In the genomic region with DNA sequence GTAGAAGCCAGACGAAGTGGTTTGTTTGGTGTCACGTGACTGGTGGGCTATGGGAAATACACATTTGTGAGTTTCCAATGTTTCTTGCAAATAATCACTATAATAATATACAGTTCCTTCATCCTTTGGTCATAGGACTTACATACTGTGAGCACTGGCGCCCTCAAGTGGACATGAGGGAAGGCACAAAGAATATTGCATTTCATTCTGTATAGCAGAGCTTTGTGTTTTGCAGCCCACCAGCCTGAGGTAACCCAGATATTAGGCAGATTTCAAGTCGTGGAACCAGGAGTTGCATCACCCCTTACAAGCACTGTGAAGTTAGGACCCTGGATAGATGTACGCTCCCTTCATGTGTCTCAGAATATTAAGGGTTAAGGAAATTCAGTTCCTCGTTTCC, we compare ENCODE assay signal across 8 mouse cellular contexts. TPM values are rescaled to one million over a fixed set of nuclear protein-coding genes. Genes with fewer than 3 reads are reported as not detected.
DNase-seq lines count a peak whose midpoint lies in the region; ATAC-seq lines count a peak whose summit lies in the region.

No protein-coding gene starts in this region.

- peak; percentile 53 to 76; a peak in 3 of 4 replicates for ATAC-seq in hematopoietic stem cell, adult 5-6 weeks (replicated peaks in 1 of 2; ENCODE audit: insufficient read depth in 1 of 2, low FRiP score in 2 of 2, low TSS enrichment in 1 of 2, low read depth in 1 of 2, poor library complexity in 2 of 2, severe bottlenecking in 2 of 2)
- ATAC-seq in megakaryocyte progenitor cell, adult 5-6 weeks (replicated peaks; ENCODE audit: poor library complexity), result peak; percentile 88

- DNase-seq in adrenal gland, adult (ENCODE audit: inconsistent age in 2 of 2, low spot score in 1 of 2), result peak; percentile 28 to 78
- DNase-seq in adrenal gland, adult 8-10 months, result no peak
- peak; percentile 82 for DNase-seq in NIH3T3 (ENCODE audit: low read depth)
- peak; percentile 88 for DNase-seq in embryo, embryonic 11 days
- peak; percentile 36 for DNase-seq in layer of hippocampus, adult 9-11 months
- DNase-seq in right cerebral cortex, postnatal 4 days, result peak; percentile 84

RNA-seq across cellular contexts. Expression of gene Shroom3, which starts 42.7 kb away (rescaled TPM):
- total RNA-seq in adrenal gland, adult 8-10 months (2022), result 10 to 100 TPM in 3 of 4 experiments, 1 to 10 TPM in 1; 9.0 to 12.4 (median 10.8) TPM
- 0.13 and 0.15 TPM in 2 replicates for total RNA-seq in hematopoietic stem cell, adult 5-6 weeks (2017)
- total RNA-seq in megakaryocyte progenitor cell, adult 5-6 weeks (2015), result 0.49 TPM in 1 of 2 replicates, not detected in the other
- total RNA-seq in megakaryocyte progenitor cell, adult 5-6 weeks (2017), result not detected in 2 replicates

RNA-seq across cellular contexts. Expression of gene Ccdc158, which starts 50.9 kb away (rescaled TPM):
- total RNA-seq in adrenal gland, adult 8-10 months (2022), result under 1 TPM; 0.26 to 0.71 (median 0.55) TPM
- total RNA-seq in hematopoietic stem cell, adult 5-6 weeks (2017), result 9.3 and 11.4 TPM in 2 replicates
- 2.3 and 5.6 TPM in 2 replicates for total RNA-seq in megakaryocyte progenitor cell, adult 5-6 weeks (2015)
- 3.5 and 4.6 TPM in 2 replicates for total RNA-seq in megakaryocyte progenitor cell, adult 5-6 weeks (2017)
